Mouse (Mus musculus) macrophage (primary cell): ENCODE measurements at regions not wholly inside any gene's neighbourhood (a gene's known extent, or its start where the extent isn't known, plus 50 kb on each side); places are given as distances from the start of the nearest gene placed in this dataset.

Experiments used
- H3K27ac ChIP-seq: fragments of 350-480 bp; formaldehyde crosslinking; 2 replicates; pipeline ENCODE4 v1.9.0; 2021
- H3K36me3 ChIP-seq: fragments of 350-480 bp; formaldehyde crosslinking; 2 replicates; pipeline ENCODE4 v1.9.0; 2021; ENCODE audit errors: inconsistent target
- H3K4me3 ChIP-seq: fragments of 350-480 bp; formaldehyde crosslinking; 2 replicates; pipeline ENCODE4 v1.9.0; 2021; ENCODE audit errors: inconsistent target
- H3K79me2 ChIP-seq: fragments of 350-480 bp; formaldehyde crosslinking; 2 replicates; pipeline ENCODE4 v1.9.0; 2021; ENCODE audit errors: inconsistent target
- WGBS: methylation state at CpG from one replicate; pipeline ENCODE4 v1.1.7; 2026; ENCODE audit warnings: inconsistent platforms; ENCODE audit not compliant: missing documents; 5-methylcytosine and 5-hydroxymethylcytosine counted together

DNA sequence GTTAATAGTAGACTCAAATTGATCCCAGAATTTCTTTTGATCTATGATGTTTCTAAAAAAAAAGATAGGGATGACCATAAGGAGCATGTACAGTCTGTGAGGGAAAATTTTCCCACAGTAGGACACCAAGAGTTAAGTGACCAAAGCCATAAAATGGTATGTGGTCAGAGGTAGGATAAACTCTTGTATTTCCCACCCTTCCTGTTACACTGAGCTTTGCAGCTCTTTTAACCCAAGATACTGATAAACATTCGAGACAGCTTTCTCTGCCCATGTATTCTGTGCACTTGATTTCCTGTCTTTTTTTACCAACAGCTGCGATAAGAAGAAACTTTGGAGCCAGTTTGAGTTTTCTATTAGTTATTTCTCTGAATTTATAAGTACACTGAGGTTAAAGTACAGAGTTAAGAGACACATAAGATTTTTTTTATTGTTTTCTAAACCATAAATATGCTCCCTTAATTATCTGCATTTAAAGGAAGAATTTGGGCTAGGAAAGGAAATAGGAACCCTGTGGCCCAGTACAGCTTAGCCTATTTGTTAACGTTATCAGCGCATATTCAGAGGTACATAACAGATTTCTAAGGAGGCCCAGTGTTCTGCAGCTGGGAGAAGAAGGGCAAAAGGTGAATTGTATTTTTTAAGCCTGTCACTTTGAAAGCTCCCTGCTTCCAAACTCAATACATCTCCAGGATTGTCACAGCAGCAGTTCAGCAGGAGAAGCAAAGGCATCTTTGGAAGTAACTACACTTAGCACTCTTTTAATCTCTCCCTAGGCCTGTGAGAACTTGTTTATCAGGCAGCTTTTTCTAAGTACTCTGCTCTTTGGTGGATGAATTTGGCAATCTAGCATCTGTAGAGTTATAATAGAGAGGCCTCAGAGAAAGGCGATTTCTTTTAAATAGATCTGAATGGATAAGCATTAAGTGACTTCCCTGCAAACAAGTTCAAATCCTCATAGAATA is 706.4 kb upstream of the Slit2 start:
- H3K27ac ChIP-seq: no peak overlapping the region
- no peaks in the 10 kb centered on the region for H3K79me2 ChIP-seq
- H3K4me3 ChIP-seq: no peak overlapping the region
- WGBS: 52% methylated on average over 5 of the region's 5 CpGs
- H3K36me3 ChIP-seq: no peaks in the 10 kb centered on the region

DNA sequence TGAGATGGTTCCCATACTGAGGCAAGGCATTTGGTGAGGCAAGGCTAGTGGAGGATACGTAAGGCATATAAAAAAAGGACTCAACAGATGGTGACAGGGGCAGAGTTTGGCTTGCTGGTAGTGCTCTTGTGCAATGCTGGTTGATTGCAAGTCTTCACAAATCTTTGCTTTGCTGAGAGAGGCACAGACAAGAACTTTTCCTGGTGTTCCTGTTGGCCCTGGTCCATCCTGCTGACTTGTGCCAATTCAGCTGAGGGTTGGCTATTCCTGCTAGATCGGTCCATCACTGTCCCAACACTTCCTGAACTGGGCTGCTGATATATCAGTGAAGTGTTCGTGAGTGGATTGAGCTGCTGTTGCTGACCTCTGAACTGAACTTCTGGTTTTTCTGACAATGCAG is 703.3 kb upstream of the Slit2 start:
- WGBS: 88% methylated on average over 3 of the region's 3 CpGs

DNA sequence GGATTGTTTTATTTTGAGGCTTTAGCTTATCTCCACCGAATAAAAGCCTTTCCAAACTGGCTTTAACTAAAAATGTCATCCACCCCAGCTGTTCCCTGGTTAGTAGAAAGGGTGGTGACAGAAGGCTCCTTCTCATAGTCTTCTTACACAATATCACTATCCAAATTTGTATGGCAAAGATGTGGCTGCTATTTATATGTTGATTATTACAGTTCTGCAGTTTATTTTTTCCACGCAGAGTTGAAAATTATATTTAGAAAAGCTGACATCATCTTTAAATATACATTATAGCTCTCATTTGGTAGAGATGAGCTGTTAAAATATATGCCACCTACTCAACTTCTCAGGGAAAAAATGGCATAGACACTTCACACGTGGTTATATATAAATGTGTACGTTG is 683.3 kb upstream of the Slit2 start:
- 98% methylated on average over 4 of the region's 4 CpGs for WGBS
- Histone ChIP-seq H3K79me2 (no peaks in the 10 kb centered on the region), H3K4me3 (no peak overlapping the region)

More for the DNA sequence above, 703.3 kb upstream of the Slit2 start:
- Histone ChIP-seq H3K36me3 (no peaks in the 10 kb centered on the region), H3K4me3 (no peak overlapping the region), H3K79me2 (no peaks in the 10 kb centered on the region), H3K27ac (no peak overlapping the region)

DNA sequence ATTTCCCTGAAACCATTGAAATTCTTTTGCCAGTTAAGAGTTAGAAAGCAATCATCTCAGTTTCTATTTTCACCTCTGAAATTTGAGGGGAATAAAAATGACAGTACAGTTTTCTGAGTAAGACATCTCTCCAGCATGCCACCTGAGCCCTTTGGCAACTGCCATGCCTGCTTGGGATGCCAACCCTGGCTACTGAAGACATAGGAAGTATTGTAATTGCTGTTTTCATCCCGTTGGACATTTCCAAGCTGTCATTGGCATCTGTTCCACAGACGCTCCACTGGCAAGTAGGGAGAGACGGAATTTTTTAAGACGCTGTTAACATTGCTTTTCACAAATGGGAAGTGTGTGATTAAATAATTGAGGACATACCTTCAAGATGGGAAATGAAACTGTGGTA is 665.4 kb upstream of the Slit2 start:
- H3K27ac ChIP-seq: no peak overlapping the region
- H3K4me3 ChIP-seq: no peak overlapping the region
- WGBS: 96% methylated on average over 4 of the region's 4 CpGs
- H3K36me3 ChIP-seq: no peaks in the 10 kb centered on the region
- H3K79me2 ChIP-seq: no peaks in the 10 kb centered on the region

More for the DNA sequence above, 683.3 kb upstream of the Slit2 start:
- Histone ChIP-seq H3K27ac (no peak overlapping the region), H3K36me3 (no peaks in the 10 kb centered on the region)

DNA sequence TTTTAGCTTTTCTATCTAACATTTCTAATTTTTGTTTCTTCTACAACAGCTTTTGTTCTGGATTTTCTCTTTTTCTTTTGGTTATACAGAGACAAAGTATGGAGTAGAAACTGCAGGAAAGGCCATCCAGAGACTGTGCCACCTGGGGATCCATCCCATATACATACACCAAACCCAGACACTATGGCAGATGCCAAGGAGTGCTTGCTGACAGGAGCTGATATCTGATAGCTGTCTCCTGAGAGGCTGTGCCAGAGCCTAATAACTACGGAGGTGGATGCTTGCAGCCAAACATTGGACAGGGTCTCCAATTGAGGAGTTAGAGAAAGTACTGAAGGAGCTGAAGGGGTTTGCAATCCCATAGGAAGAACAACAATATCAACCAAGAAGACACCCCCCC is 664.8 kb upstream of the Slit2 start:
- WGBS: 83% methylated on average over 1 of the region's 1 CpGs
- H3K79me2 ChIP-seq: no peaks in the 10 kb centered on the region
- no peak overlapping the region for H3K27ac ChIP-seq

DNA sequence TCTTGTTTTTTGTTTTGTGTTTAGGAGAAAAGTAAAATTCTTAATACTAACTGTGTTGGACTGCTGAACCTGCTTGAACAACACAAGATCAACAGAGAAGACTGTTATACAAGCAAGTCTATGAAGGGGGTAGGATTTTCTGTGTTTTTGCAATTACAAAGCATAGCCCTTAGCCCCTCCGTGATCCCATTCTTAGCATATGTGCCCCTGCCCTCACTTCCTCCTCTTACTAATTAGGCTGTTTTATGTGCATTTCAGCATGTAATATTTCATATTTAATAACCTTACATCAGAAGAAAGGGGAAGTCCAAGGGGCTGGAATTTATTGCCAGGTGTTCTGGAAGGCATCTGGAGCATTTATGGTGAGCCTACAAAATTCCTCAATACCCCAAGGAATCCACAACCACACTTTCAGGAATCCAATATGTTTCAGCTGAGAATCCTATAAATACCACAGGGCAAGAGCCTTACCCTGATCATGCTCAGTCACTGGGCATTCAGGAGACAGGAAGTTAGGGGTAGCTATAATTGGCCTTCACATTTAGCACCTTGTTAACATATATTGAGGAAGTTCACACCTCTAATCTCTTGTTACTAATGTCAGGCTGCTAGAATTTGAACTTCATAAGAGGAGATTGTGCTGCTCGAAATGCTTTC is 660.3 kb upstream of the Slit2 start:
- H3K36me3 ChIP-seq: no peaks in the 10 kb centered on the region
- 28% methylated on average over 2 of the region's 2 CpGs for WGBS
- H3K4me3 ChIP-seq: no peak overlapping the region
- no peaks in the 10 kb centered on the region for H3K79me2 ChIP-seq
- H3K27ac ChIP-seq: no peak overlapping the region

More for the DNA sequence above, 664.8 kb upstream of the Slit2 start:
- no peak overlapping the region for H3K4me3 ChIP-seq
- H3K36me3 ChIP-seq: no peaks in the 10 kb centered on the region

DNA sequence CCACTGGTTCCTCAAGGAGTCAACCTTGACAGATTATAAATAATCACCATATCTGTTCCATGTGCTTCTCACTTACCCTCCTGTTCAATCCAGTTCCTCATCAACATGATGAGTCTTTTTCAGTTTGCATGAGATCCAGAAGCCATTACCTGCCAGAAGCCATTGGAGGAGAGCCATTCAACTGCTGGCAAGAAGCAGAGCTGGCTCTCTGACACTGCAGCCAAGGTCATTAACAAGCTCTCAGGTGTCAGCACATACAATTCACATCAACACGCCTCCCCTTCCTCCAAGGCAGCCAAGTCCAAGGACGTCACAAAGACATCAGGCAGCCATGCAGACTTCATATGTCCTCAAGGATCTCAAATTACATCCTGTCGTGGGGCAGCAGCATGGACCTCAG is 648.6 kb upstream of the Slit2 start:
- Histone ChIP-seq H3K27ac (no peak overlapping the region), H3K4me3 (no peak overlapping the region), H3K79me2 (no peaks in the 10 kb centered on the region), H3K36me3 (no peaks in the 10 kb centered on the region)
- WGBS: 91% methylated on average over 3 of the region's 3 CpGs

DNA sequence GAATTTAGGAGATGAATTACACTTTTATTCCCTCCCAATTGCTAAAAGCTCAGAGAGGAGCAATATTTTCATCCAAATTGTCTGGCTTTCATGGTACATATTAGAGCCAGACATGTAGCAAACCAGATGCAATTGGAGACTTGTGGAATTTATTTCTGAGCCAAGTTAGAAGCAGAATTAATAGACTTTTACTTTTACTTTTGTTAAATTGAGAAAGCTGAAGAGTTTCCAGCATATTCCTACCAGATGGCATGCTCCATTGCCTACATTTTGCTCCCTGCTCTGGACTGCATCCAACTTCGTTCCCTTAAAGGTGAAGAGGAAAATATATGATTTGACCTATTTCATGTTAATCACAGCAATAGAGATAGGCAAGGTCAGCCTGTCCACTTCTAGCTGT is 646.4 kb upstream of the Slit2 start:
- Histone ChIP-seq H3K36me3 (no peaks in the 10 kb centered on the region), H3K4me3 (no peak overlapping the region), H3K27ac (no peak overlapping the region), H3K79me2 (no peaks in the 10 kb centered on the region)
- WGBS: 60% methylated on average over 1 of the region's 1 CpGs

DNA sequence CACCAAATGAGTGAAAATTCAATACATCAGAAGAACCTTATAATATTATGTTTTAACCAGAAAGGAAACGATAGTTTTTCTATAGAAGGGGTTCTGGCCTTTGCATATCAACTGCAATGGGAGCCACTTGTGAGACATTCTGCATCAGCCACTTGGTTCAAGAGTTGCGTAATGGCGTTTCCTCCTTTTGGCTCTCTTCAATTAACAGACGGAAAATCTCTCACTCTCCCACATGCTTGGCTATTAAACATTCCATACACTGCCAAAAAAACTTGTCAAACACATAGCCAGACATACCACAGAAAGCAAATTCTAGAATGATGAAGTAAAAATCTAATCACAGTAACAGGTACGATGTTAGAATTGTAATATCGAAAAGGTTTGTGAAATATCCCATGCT is 643.1 kb upstream of the Slit2 start:
- Histone ChIP-seq H3K4me3 (no peak overlapping the region), H3K79me2 (no peaks in the 10 kb centered on the region), H3K36me3 (no peaks in the 10 kb centered on the region), H3K27ac (no peak overlapping the region)
- 88% methylated on average over 6 of the region's 6 CpGs for WGBS

DNA sequence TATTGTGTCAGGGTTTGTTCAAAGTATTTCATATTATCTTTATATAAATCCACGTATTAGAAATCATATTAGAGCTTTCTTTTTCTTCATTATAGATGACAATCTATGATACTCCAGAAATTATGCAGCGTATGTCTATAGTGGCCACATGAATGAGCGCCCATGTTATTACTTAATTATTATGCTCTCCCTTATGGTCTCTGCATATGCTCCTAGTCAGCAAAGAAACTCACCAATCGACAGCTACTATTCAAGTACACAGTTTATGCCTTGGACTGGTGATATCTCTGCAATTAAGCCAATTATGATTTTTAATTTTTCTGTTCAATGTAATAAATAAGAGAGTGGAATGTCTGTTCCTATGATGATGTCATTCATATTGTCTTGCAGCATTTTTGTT is 612.8 kb upstream of the Slit2 start:
- H3K79me2 ChIP-seq: no peaks in the 10 kb centered on the region
- H3K36me3 ChIP-seq: no peaks in the 10 kb centered on the region
- WGBS: 97% methylated on average over 3 of the region's 4 CpGs
- no peak overlapping the region for H3K27ac ChIP-seq
- no peak overlapping the region for H3K4me3 ChIP-seq

DNA sequence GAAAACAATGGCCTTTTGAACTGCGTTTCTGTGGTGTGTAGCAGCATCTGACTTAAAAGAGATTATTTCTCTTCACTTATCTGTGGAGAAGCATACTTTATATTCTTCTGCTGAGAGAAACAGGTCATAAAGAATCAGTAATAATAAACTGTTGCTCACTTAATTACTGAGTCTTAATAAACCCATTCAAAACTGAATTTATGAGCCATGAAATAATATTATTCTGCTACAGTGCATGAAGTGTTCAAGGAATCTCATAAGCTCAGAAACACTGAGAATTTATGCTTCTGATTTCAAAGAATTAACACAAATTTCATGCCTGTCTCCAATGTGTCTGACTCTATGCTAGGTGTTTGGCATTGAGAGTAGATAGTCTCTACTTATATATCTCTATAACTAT is 597.0 kb upstream of the Slit2 start:
- Histone ChIP-seq H3K27ac (no peak overlapping the region), H3K79me2 (no peaks in the 10 kb centered on the region), H3K36me3 (no peaks in the 10 kb centered on the region), H3K4me3 (no peak overlapping the region)
- 82% methylated on average over 1 of the region's 1 CpGs for WGBS

DNA sequence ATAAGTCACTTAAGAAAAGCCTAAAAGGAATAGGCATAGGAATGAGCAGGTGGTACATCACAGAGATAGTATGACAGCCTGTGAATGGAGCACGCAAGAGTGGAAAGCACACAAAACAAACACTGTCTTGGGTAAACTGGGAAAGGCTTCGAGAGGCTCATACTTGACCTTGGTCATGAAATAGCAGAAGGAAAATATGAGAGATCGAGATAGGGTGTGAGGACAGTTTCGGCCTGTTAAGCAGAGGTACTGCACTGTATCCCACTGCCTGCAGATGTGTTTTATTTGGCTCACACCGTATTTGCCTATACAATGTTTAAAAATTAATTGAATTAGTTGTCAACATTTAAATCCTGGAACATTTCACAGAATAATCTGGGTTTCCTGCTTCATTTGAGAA is 596.2 kb upstream of the Slit2 start:
- Histone ChIP-seq H3K36me3 (no peaks in the 10 kb centered on the region), H3K27ac (no peak overlapping the region), H3K4me3 (no peak overlapping the region), H3K79me2 (no peaks in the 10 kb centered on the region)
- 82% methylated on average over 5 of the region's 5 CpGs for WGBS

DNA sequence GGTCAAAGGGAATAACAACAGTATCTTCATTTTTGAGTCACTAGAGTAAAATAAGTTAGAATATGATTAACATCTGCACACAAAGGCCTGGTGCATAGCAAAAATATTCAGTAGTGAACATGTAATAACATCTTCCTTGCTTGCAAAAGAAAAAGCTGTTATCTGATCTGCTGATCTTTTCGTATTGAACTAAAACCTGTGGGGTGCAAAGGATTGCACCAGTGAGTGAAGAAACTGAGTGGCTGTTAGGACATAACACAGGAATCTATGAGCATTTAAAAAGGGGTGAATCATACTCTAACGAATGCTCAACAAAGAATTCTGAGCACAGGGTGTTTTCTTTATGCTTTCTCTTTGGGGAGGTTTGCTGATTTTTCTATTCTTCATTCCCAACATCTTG is 592.2 kb upstream of the Slit2 start:
- Histone ChIP-seq H3K4me3 (no peak overlapping the region), H3K36me3 (no peaks in the 10 kb centered on the region), H3K27ac (no peak overlapping the region), H3K79me2 (no peaks in the 10 kb centered on the region)
- WGBS: 93% methylated on average over 2 of the region's 2 CpGs

DNA sequence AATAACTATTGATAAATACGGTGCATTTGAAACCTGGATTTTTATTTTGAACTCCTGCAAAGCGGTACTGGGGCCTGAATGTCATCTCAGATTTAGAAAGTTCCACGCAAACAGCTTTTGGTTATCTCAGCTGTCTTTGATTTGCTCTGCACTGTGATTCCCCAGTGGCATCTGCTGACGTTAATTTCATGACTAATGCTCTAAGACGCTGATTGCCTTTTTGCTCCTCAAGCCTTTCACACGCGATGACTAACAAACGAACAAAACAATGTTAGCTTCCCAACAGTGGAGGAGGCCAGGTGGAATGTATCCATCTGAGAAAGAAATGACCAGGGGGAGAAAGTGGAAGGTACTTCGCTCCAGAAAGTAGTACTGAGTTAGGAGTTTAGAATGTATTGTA is 586.1 kb upstream of the Slit2 start:
- H3K79me2 ChIP-seq: no peaks in the 10 kb centered on the region
- WGBS: 96% methylated on average over 9 of the region's 9 CpGs
- H3K27ac ChIP-seq: no peak overlapping the region
- H3K4me3 ChIP-seq: no peak overlapping the region
- H3K36me3 ChIP-seq: no peaks in the 10 kb centered on the region

DNA sequence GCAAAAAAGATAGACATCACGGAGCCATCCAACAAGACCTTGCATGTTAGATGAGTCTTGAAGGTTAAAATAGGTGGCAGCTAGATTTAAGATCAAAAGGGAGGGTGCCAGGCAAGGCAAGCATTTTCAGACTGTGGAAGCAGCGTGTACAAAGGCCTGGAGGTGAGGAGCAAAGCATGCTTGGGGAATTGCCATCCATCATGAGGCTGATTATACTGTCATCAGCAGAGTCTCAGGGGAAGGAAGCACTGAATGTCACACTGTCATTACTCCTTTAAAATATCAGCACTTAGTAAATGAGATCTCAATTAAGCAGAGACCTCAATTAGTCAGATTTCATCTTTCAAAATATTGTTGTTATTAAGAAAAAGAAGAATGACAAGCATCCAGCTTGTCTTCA is 561.0 kb upstream of the Slit2 start:
- H3K36me3 ChIP-seq: no peaks in the 10 kb centered on the region
- no peaks in the 10 kb centered on the region for H3K79me2 ChIP-seq
- H3K27ac ChIP-seq: no peak overlapping the region
- WGBS: 78% methylated on average over 2 of the region's 2 CpGs
- H3K4me3 ChIP-seq: no peak overlapping the region
